Mouse (Mus musculus) limb, embryonic 11.5 days (tissue): ENCODE measurements at regions not wholly inside any gene's neighbourhood (a gene's known extent, or its start where the extent isn't known, plus 50 kb on each side); places are given as distances from the start of the nearest gene placed in this dataset.

Experiments
- ATAC-seq: fragments of 200-750 bp; cut with Nextera tagmentation; 2 replicates; pipeline ENCODE4 v1.8.0; 2017; ENCODE audit warnings: low read depth; ENCODE audit not compliant: insufficient number of reproducible peaks, low FRiP score, low TSS enrichment
- DNase-seq: peaks from one replicate; pipeline ENCODE4 v3.0.0-alpha.2; 2015; ENCODE audit warnings: low spot score
- H3K27ac ChIP-seq: fragments of 300-500 bp; sonication (generic); replicated peaks from 2 replicates; pipeline ENCODE4 v1.5.1; 2014; ENCODE audit warnings: low read depth, mild to moderate bottlenecking, low read length
- H3K27me3 ChIP-seq: fragments of 300-500 bp; sonication (generic); 2 replicates; pipeline ENCODE4 v1.6.1; 2014; ENCODE audit warnings: mild to moderate bottlenecking, low read length, mixed read lengths; ENCODE audit not compliant: control insufficient read depth, insufficient read depth
- H3K36me3 ChIP-seq: fragments of 300-500 bp; sonication (generic); 2 replicates; pipeline ENCODE4 v1.6.1; 2014; ENCODE audit warnings: mild to moderate bottlenecking, low read length, moderate library complexity, mixed read lengths; ENCODE audit not compliant: control insufficient read depth, insufficient read depth
- H3K4me1 ChIP-seq: fragments of 300-500 bp; sonication (generic); 2 replicates; pipeline ENCODE4 v1.6.1; 2014; ENCODE audit warnings: low read length, mixed read lengths; ENCODE audit not compliant: control insufficient read depth, insufficient read depth
- H3K4me2 ChIP-seq: fragments of 300-500 bp; sonication (generic); 2 replicates; pipeline ENCODE4 v1.6.1; 2014; ENCODE audit warnings: low read depth, mild to moderate bottlenecking, moderate library complexity; ENCODE audit not compliant: severe bottlenecking
- H3K4me3 ChIP-seq: fragments of 300-500 bp; sonication (generic); 2 replicates; pipeline ENCODE4 v1.5.1; 2014; ENCODE audit warnings: low read depth, low read length
- H3K9ac ChIP-seq: fragments of 300-500 bp; sonication (generic); 2 replicates; pipeline ENCODE4 v1.6.1; 2014; ENCODE audit warnings: mild to moderate bottlenecking, low read length
- H3K9me3 ChIP-seq: fragments of 300-500 bp; sonication (generic); 2 replicates; pipeline ENCODE4 v1.6.1; 2016; ENCODE audit warnings: low read length; ENCODE audit not compliant: control insufficient read depth
- WGBS: fragments of 180-500 bp; shearing (Covaris S2); extraction: QIAGEN DNeasy Blood & Tissue Kit; methylation state at CpG from one replicate; pipeline ENCODE4 v1.1.7; 2014; 5-methylcytosine and 5-hydroxymethylcytosine counted together

GRCm38 (mm10) chr13:80000214-80000613 is 883.0 kb upstream of the Arrdc3 start:
- no peak overlapping the region for H3K27ac ChIP-seq
- no peak overlapping the region for H3K4me2 ChIP-seq
- H3K36me3 ChIP-seq, result no peaks in the 10 kb centered on the region
- no peak overlapping the region for H3K4me3 ChIP-seq
- no peaks in the 10 kb centered on the region for H3K27me3 ChIP-seq
- no peak for DNase-seq
- H3K9me3 ChIP-seq, result no peaks in the 10 kb centered on the region
- no peak for ATAC-seq
- WGBS, result 53% methylated on average over 6 of the region's 6 CpGs
- H3K9ac ChIP-seq, result no peak overlapping the region
- H3K4me1 ChIP-seq, result no peaks in the 10 kb centered on the region

DNA sequence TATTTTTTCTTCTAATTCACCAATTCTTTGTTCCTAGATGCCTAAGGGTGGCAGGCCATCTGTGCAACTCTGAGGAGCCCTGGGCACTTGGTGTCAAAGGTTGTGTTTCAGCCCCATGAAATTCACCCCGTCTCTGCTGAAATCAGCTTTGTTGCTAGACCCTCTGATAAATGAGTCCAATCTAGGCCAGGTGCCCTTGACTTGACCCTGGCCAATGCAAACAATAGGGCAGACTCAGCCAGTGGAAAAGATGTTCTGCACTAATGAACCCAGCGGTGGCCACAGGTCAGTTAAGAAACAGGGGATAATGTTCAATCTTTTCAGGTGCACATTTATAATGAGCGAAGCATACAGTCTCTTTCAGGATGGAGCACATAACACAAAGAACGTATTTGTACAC is 882.5 kb upstream of the Arrdc3 start:
- Histone ChIP-seq H3K4me2 (no peak overlapping the region), H3K4me1 (no peaks in the 10 kb centered on the region), H3K4me3 (no peak overlapping the region), H3K27me3 (no peaks in the 10 kb centered on the region), H3K9ac (no peak overlapping the region), H3K27ac (no peak overlapping the region), H3K36me3 (no peaks in the 10 kb centered on the region), H3K9me3 (no peaks in the 10 kb centered on the region)
- no peak; the same call in 1 of the 2 replicates for ATAC-seq
- 29% methylated on average over 4 of the region's 4 CpGs for WGBS
- peak; percentile 41 for DNase-seq
